Mouse (Mus musculus) heart, postnatal 14 days (tissue): Measurements from ENCODE around the gene Slc25a43. TPM values are rescaled to one million over a fixed set of nuclear protein-coding genes. Genes with fewer than 3 reads are reported as not detected.

Experiments
- DNase-seq, 2 experiments: peaks; one replicate each; pipeline ENCODE4 v3.0.0; 2021 to 2022
- intact Hi-C: fragments of 180-260 bp; cut with DNase I; formaldehyde crosslinking; loops from one replicate; pipeline ENCODE4 v1.15.1; 2025
- long read RNA-seq, 2 experiments: library from polyadenylated mRNA; stranded (forward); transcript quantifications; one replicate each; pipeline ENCODE4 v2.0.0; 2021
- total RNA-seq, 2 experiments: library from RNA; stranded (reverse); gene quantifications; 2 replicates each; pipeline ENCODE4 v1.2.3; 2021

Gene Slc25a43
- total RNA-seq = under 1 TPM; 0.32 to 0.38 TPM
- long read RNA-seq, experiment 1 = 0 reads
- long read RNA-seq, experiment 2 = 0 reads

DNA sequence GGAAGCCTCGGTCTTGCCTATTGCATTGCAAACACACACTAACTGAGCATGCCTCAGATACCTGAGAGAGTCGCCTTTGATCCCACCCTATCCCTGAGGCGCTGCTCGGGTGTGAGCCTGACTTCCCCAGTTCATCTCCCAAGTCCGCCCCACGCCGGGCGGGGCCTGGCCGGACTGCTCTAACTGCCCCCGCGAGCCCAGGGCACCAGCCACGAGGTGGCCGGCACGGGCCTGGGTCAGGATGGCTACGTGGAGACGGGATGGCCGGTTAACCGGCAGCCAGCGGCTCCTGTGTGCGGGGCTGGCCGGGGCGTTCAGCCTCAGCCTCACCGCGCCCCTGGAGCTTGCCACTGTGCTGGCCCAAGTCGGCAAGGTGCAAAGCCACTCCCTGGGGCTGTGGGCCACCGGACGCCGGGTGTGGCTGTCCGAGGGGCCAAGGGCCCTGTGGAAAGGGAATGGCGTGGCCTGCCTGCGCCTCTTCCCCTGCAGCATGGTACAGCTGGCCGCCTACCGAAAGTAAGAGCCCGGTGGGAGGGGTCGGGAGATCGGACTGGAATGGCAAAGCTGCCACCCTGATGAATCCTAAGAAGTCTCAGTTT lies at the start of gene Slc25a43:
Gene Slc25a43 (plus strand): TSS at position 157 of the 599 bp plus-strand sequence.
- DNase-seq = peak; percentile 22 to 24
- intact Hi-C loops = no loop called here

GRCm38 (mm10) chrX:36740124-36740951 lies 3.1 kb upstream of the Slc25a43 start:
- DNase-seq = no peak
- intact Hi-C loops = no loop called here

- intact Hi-C loops = no loop called here
- DNase-seq = no peak
Measured at GRCm38 (mm10) chrX:36741278-36741677, 2.2 kb upstream of the Slc25a43 start.

- no peak for DNase-seq
- intact Hi-C loops = no loop called here
Measured at GRCm38 (mm10) chrX:36742744-36743143, 715 bp upstream of the Slc25a43 start.

DNA sequence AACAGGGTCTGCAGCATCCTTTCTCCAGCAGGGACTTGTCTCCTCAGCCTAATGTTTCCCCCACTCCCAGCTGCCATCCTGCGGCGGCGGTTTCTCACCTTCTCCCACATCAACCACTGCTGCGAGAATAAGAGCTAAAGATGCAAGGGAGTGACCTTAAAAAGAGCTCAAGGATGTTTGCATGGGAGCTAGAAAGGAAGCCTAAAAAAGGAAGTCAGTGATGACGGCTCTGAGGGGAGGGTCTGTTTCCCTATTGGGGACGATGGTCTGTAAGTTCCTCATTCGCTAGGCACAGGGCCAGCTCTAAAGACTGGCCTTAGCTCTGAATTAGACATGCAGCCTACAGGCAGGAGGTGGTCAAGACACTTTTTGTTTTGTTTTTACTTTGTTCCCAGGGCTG lies 1.3 kb downstream of the Slc25a43 start:
- DNase-seq = peak; percentile 13 to 46
- intact Hi-C loops = no loop called here

DNA sequence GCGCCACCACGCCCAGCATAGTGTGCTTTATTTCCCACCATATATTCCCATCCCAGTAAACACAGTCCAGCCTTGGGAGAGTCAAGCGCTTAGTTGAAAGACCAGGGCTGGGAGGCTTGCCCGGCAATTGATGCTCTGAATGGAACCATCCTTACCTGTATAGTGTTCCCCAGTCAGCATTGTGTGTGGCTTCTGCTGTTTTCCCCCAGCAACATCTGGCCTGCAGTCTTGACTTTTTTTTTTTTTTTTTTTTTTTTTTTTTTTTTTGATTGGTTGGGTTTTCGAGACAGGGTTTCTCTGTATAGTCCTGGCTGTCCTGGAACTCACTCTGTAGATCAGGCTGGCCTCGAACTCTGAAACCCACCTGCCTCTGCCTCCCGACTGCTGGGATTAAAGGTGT lies 1.9 kb downstream of the Slc25a43 start:
- intact Hi-C loops = no loop called here
- DNase-seq = no peak

- DNase-seq = no peak
- intact Hi-C loops = no loop called here
Measured at GRCm38 (mm10) chrX:36746789-36747188, 3.3 kb downstream of the Slc25a43 start.

DNA sequence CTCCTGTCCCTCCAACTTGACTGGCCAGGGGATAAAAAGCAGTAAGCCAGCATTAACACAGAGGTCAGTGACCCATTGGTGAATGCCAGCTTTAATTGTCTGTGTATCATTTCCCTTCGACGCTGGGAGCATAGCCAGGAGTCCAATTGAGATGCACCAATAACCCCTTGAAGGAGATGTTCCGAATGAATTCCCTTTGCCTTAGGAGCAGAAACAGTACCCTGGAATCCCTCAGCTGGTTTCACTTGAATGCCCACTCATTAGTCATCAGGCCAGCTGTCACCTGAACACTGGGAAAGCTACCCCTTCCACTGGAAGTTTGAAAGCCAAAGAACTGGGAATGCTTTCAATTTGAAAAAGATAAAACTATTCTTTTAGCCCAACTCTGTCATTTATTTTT lies 5.1 kb downstream of the Slc25a43 start:
- DNase-seq = no peak
- intact Hi-C loops = no loop called here

- DNase-seq = no peak
- intact Hi-C loops = no loop called here
Measured at GRCm38 (mm10) chrX:36749281-36749785, 5.9 kb downstream of the Slc25a43 start.

DNA sequence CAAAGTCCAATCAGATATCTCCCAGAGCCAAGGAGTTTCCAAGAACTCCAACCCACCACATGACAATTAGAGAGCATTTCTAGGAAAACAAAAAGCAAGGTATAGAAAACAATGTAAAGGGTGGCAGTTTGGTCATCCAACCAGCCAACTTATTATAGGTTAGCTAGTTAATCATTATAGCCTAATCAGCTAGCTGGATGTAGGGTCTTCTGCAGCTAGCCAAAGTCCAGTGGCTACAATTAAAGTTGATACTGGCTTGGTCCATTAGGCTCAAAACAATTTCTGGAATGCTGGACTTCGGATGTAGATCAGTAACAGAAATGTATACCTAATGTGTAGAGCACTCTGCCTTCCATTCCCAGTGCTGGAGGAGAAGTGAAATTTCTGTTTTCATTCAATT lies 7.1 kb downstream of the Slc25a43 start:
- no peak for DNase-seq
- intact Hi-C loops = no loop called here

DNA sequence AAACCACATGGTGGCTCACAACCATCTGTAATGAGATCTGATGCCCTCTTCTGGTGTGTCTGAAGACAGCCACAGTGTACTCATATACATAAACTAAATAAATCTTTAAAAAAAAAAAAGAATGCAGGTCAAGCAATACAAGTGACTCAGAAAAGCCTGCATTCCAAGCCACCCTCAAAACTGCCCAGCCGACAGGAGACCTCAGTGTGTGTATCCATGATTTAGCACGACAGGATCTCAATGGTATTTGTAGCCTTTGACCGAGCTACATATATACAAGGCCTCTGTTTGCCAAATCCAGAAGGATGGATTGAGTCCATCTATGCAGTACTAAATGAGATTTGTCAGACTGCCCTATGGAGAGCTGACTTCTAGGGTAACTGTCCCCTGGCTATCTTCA lies 9.1 kb downstream of the Slc25a43 start:
- intact Hi-C loops = no loop called here

GRCm38 (mm10) chrX:36757796-36758472 lies 14.5 kb downstream of the Slc25a43 start:
- intact Hi-C loops = no loop called here

More for the DNA sequence above, 9.1 kb downstream of the Slc25a43 start:
- no peak for DNase-seq

GRCm38 (mm10) chrX:36758566-36758965 lies 15.1 kb downstream of the Slc25a43 start:
- intact Hi-C loops = no loop called here
- no peak for DNase-seq

More at GRCm38 (mm10) chrX:36757796-36758472, 14.5 kb downstream of the Slc25a43 start:
- DNase-seq = no peak

GRCm38 (mm10) chrX:36760946-36761635 lies 17.6 kb downstream of the Slc25a43 start:
- peak; percentile 24 to 63 for DNase-seq
- intact Hi-C loops = loop anchor here (2.0 to 10.0 kb wide), 5 partner anchors 46 to 314 kb away; no protein-coding TSS in a partner anchor

- intact Hi-C loops = loop anchor here (5.0 to 10.0 kb wide), 3 partner anchors 45 to 313 kb away; no protein-coding TSS in a partner anchor
- DNase-seq = no peak
Measured at GRCm38 (mm10) chrX:36762289-36762688, 18.8 kb downstream of the Slc25a43 start.

- intact Hi-C loops = loop anchor here (5.0 to 10.0 kb wide), 3 partner anchors 44 to 312 kb away; no protein-coding TSS in a partner anchor
- DNase-seq = no peak
Measured at GRCm38 (mm10) chrX:36762894-36763293, 19.4 kb downstream of the Slc25a43 start.

- DNase-seq = no peak
- intact Hi-C loops = loop anchor here (5.0 to 10.0 kb wide), 3 partner anchors 44 to 311 kb away; no protein-coding TSS in a partner anchor
Measured at GRCm38 (mm10) chrX:36763298-36763933, 20.0 kb downstream of the Slc25a43 start.

GRCm38 (mm10) chrX:36763934-36764317 lies 20.5 kb downstream of the Slc25a43 start:
- intact Hi-C loops = loop anchor here (5.0 to 10.0 kb wide), 3 partner anchors 43 to 311 kb away; no protein-coding TSS in a partner anchor
- no peak for DNase-seq

GRCm38 (mm10) chrX:36767386-36767785 lies 23.9 kb downstream of the Slc25a43 start:
- intact Hi-C loops = loop anchor here (10.0 kb wide), 2 partner anchors 257 to 307 kb away; no protein-coding TSS in a partner anchor
- no peak for DNase-seq
